Mouse (Mus musculus): ENCODE measurements at regions not wholly inside any gene's neighbourhood (a gene's known extent, or its start where the extent isn't known, plus 50 kb on each side); places are given as distances from the start of the nearest gene placed in this dataset.

GRCm38 (mm10) chr7:67883040-67883439 lies 69.6 kb upstream of the Igf1r start:
- TF ChIP-seq CTCF (IDR thresholded peaks at IDR 0.05; ENCODE audit: low read depth), result no peak
- no peak for TF ChIP-seq EP300 (IDR thresholded peaks at IDR 0.05; ENCODE audit: low read depth)

Data from liver, postnatal 0 days (tissue).